Mouse (Mus musculus): Measurements from ENCODE around the gene Odf3l2.

The Odf3l2 gene

GRCm38 (mm10) chr10:79625398-79625797, 20.1 kb downstream of the Odf3l2 start:
- no peak for DNase-seq

DNA sequence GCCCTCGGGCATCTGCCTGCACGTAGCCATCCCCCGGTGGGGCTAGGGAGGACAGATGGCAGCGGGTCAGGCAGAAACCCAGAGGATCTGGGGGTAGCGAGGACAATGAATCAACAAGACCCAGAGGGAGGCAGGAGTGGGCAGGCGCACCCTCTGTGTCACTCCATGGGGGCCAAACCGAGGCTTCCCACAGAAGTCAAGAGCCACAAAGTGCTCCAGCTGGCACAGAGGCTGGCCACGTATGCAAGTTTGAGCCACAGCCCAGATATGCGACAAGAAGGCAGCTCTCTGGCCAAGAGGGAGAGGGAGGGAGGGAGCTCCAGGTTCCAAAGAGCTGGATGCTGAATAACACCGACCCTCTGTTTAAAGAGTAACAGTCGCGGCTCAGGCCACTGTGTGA, 21.6 kb downstream of the Odf3l2 start:
- no peak for DNase-seq

- no peak for DNase-seq
Observed at GRCm38 (mm10) chr10:79616376-79616775, 29.2 kb downstream of the Odf3l2 start.

GRCm38 (mm10) chr10:79615860-79616259, 29.7 kb downstream of the Odf3l2 start:
- DNase-seq, result no peak

GRCm38 (mm10) chr10:79614305-79614643, 31.3 kb downstream of the Odf3l2 start:
- no peak for DNase-seq

GRCm38 (mm10) chr10:79613578-79614304, 31.8 kb downstream of the Odf3l2 start, which contains the start of gene C2cd4c:
TSS of gene C2cd4c (minus strand) at chr10:79614025.
- DNase-seq, result peak; percentile 61 to 77

DNA sequence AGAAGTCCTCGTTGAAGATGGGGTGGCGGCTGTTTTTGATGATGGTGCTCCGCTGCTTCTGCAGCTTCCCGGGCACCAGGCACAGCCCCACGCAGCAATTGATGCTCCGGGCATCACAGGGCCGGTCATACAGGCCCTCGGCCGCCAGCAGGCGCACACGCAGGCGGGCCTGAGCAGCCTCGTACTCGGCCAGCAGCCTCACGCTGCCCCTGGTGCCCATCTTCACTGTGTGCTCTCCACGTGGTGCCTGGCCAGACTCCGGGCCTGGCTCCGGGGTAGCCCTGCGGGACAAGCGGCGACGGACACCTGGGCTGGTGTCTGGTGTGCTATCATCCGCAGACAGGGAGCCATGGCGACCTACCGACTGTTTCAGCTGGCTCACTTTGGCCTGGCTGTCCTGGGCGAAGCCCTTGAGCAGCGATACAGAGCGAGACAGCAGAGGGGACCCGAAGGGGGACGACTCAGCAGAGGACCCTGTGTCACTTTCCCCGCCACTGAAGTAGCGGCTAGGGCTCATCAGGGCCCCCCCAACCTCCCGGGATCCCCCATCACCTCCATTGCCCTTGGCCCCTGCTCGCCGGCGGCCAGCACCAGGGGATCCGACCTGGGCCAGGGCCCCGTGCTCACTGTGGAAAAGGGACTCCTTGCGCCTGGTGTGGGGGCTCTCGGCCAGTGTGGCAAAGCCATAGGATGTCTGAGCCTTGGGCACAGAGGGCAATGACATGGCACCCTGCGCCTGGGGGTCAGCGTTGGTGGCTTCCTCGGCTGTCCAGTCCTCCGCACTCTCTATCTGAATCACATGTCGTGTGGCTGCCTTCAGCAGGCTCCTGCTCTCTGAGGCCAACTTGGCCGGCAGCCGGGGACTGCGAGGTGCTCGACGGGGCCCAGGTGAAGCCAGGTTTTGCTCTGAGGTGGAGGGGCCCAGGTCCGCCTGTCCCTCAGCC, 33.1 kb downstream of the Odf3l2 start:
- no peak for DNase-seq

DNA sequence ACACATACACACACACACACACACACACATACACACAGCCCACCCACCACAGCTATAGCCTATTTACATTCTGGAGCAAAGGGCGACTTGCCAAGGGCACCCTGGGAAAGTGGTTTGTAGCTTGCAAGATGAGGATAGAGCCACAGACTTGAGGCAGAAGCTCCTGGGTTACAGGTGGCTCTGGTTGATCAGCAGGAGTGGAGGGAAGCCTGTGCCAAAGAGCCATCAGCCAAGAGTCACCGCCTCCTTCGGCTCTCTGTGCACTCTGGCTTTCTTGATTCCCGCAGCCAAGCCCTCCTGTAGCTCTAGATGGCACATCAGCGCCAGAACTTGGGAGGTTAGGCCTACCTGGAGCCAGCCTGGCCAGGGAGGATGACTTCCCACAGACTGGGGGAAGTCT, 34.2 kb downstream of the Odf3l2 start:
- no peak for DNase-seq

GRCm38 (mm10) chr10:79609276-79609675, 36.3 kb downstream of the Odf3l2 start:
- DNase-seq, result no peak

GRCm38 (mm10) chr10:79607892-79608291, 37.6 kb downstream of the Odf3l2 start:
- no peak for DNase-seq

DNA sequence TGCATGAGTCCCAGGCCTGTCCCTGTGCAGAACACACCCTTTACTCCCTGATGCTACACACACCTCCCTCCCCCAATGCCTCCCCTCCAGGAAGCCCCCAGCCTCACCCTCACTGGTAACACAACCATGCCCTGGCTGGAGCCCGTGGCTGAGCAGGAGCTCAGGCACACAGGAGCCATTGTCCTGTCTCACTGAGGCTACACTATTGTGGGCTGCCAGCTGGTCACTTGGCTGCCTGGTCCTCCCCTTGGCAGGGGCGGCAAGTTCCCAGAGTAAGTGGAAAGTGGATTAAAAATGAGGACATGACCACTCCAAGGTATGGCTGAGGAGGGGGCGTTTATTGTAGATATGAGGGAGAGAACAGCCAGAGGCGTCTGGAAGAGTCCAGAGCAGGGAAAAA, 39.0 kb downstream of the Odf3l2 start:
- no peak for DNase-seq

- DNase-seq, result no peak
Observed at GRCm38 (mm10) chr10:79597936-79598230, 47.7 kb downstream of the Odf3l2 start.

- no peak for DNase-seq
Observed at GRCm38 (mm10) chr10:79597051-79597935, 48.2 kb downstream of the Odf3l2 start.

GRCm38 (mm10) chr10:79595590-79595929, 50.0 kb downstream of the Odf3l2 start:
- DNase-seq, result no peak

- DNase-seq, result peak; percentile 61 to 69
Observed at GRCm38 (mm10) chr10:79594872-79595589, 50.5 kb downstream of the Odf3l2 start.

- DNase-seq, result no peak
Observed at GRCm38 (mm10) chr10:79594111-79594510, 51.4 kb downstream of the Odf3l2 start.

DNA sequence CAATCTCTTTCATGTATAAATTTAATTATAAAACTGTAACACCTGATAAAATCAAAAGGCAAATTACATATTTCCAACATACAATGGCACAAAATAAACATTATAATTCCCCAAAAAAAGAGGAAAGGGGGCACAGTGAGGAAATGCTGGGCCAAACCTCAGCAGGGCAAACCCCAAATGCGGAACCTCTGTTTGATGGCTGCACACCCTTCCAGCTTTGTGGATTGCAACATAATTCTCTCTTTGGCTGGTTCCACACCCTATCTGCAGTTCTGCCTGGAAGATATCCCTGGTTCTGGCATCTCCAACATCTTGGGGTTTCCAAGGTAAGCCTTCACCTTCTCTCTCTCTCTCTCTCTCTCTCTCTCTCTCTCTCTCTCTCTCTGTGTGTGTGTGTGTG, 54.8 kb downstream of the Odf3l2 start:
- DNase-seq, result peak in 1 of 2 experiments; percentile 13
